15 mouse cellular contexts compared by ENCODE assay signal in genomic region chr14:33317946-33318345, GRCm38 (mm10).
A peak's percentile ranks its signal among the peaks of the same experiment; 100 is the strongest.
DNase-seq lines count a peak whose midpoint lies in the region; ATAC-seq lines count a peak whose summit lies in the region.
"Had no signal": no experiment of that assay in that cellular context is flagged by ENCODE, and none has a peak within 500 bp of the region (broad histone marks: within the 10 kb centered on the region; RNA-seq: fewer than 3 reads in every experiment).

No protein-coding gene starts in this region.

- peaks cover 15% of the 10 kb centered on the region for H3K4me1 ChIP-seq in embryonic facial prominence, embryonic 14.5 days (ENCODE audit: control insufficient read depth, insufficient read depth, low read length)
- H3K4me1 ChIP-seq in embryonic facial prominence, embryonic 10.5 days, result peaks cover 32% of the 10 kb centered on the region
- peaks cover 13% of the 10 kb centered on the region for H3K4me1 ChIP-seq in hindbrain, embryonic 16.5 days (ENCODE audit: control insufficient read depth, insufficient read depth, low read depth, low read length)
- H3K4me1 ChIP-seq in hindbrain, embryonic 11.5 days (replicated peaks; ENCODE audit: control insufficient read depth, insufficient read depth, low read length), result 0 out of 2 replicates have a peak, but pooled peaks cover 2% of the 10 kb centered on the region
- peaks cover 42% of the 10 kb centered on the region for H3K4me1 ChIP-seq in limb, embryonic 15.5 days
- peaks cover 35% of the 10 kb centered on the region for H3K4me1 ChIP-seq in limb, embryonic 10.5 days

- H3K9me3 ChIP-seq in embryonic facial prominence, embryonic 14.5 days (ENCODE audit: control insufficient read depth, low read length), result no peaks in the 10 kb centered on the region
- no peaks in the 10 kb centered on the region for H3K9me3 ChIP-seq in embryonic facial prominence, embryonic 10.5 days
- no peaks in the 10 kb centered on the region for H3K9me3 ChIP-seq in hindbrain, embryonic 16.5 days (ENCODE audit: control insufficient read depth, low read length)
- no peaks in the 10 kb centered on the region for H3K9me3 ChIP-seq in hindbrain, embryonic 11.5 days (ENCODE audit: control insufficient read depth, low read length)
- no peaks in the 10 kb centered on the region for H3K9me3 ChIP-seq in limb, embryonic 15.5 days
- H3K9me3 ChIP-seq in limb, embryonic 10.5 days (replicated peaks), result no peaks in the 10 kb centered on the region
- H3K9me3 ChIP-seq: neural tube, embryonic 12.5 days had no signal

- no peaks in the 10 kb centered on the region for H3K36me3 ChIP-seq in embryonic facial prominence, embryonic 14.5 days (ENCODE audit: control insufficient read depth, insufficient read depth, low read length)
- no peaks in the 10 kb centered on the region for H3K36me3 ChIP-seq in embryonic facial prominence, embryonic 10.5 days (replicated peaks)
- H3K36me3 ChIP-seq in hindbrain, embryonic 16.5 days (ENCODE audit: control insufficient read depth, insufficient read depth, low read length), result no peaks in the 10 kb centered on the region
- no peaks in the 10 kb centered on the region for H3K36me3 ChIP-seq in hindbrain, embryonic 11.5 days (ENCODE audit: control insufficient read depth, insufficient read depth, low read length)
- no peaks in the 10 kb centered on the region for H3K36me3 ChIP-seq in limb, embryonic 15.5 days
- H3K36me3 ChIP-seq in limb, embryonic 10.5 days, result no peaks in the 10 kb centered on the region
- H3K36me3 ChIP-seq: G1E; neural tube, embryonic 12.5 days had no signal

- ATAC-seq in embryonic facial prominence, embryonic 14.5 days (ENCODE audit: low read depth), result no peak
- ATAC-seq in hindbrain, embryonic 16.5 days, result no peak
- ATAC-seq in hindbrain, embryonic 11.5 days (ENCODE audit: low FRiP score), result no peak
- ATAC-seq in limb, embryonic 15.5 days (ENCODE audit: insufficient number of reproducible peaks, low FRiP score, low TSS enrichment, low read depth), result no peak
- no peak for ATAC-seq in frontal cortex, adult (ENCODE audit: low TSS enrichment)
- ATAC-seq: CD4-positive, CD25-positive, alpha-beta regulatory T cell, adult 4 months had no signal

- H3K27ac ChIP-seq in embryonic facial prominence, embryonic 14.5 days (replicated peaks; ENCODE audit: low read depth, low read length), result peak overlapping the region; percentile 28; the same call in 1 of the 2 replicates
- no peak overlapping the region for H3K27ac ChIP-seq in embryonic facial prominence, embryonic 10.5 days (replicated peaks)
- peak overlapping the region; percentile 57; the same call in 1 of the 2 replicates for H3K27ac ChIP-seq in hindbrain, embryonic 16.5 days (ENCODE audit: low read depth, low read length)
- H3K27ac ChIP-seq in hindbrain, embryonic 11.5 days (ENCODE audit: low read depth, low read length), result no peak overlapping the region
- H3K27ac ChIP-seq in limb, embryonic 15.5 days, result peak overlapping the region; percentile 59; the same call in 1 of the 2 replicates
- no peak overlapping the region for H3K27ac ChIP-seq in limb, embryonic 10.5 days
- H3K27ac ChIP-seq: neural tube, embryonic 12.5 days had no signal

- H3K9ac ChIP-seq in embryonic facial prominence, embryonic 14.5 days (ENCODE audit: low read depth, low read length), result no peak overlapping the region
- no peak overlapping the region for H3K9ac ChIP-seq in hindbrain, embryonic 16.5 days (ENCODE audit: low read depth, low read length)
- no peak overlapping the region for H3K9ac ChIP-seq in hindbrain, embryonic 11.5 days (ENCODE audit: low read depth, low read length)
- no peak overlapping the region for H3K9ac ChIP-seq in limb, embryonic 15.5 days
- H3K9ac ChIP-seq: neural tube, embryonic 12.5 days had no signal

- no peak overlapping the region for H3K4me2 ChIP-seq in embryonic facial prominence, embryonic 14.5 days (ENCODE audit: low read depth, low read length)
- H3K4me2 ChIP-seq in hindbrain, embryonic 16.5 days (ENCODE audit: low read length), result no peak overlapping the region
- no peak overlapping the region for H3K4me2 ChIP-seq in hindbrain, embryonic 11.5 days (replicated peaks; ENCODE audit: low read depth, low read length)
- no peak overlapping the region for H3K4me2 ChIP-seq in limb, embryonic 15.5 days
- H3K4me2 ChIP-seq: neural tube, embryonic 12.5 days had no signal

- WGBS in embryonic facial prominence, embryonic 14.5 days, result 36% methylated on average over 6 of the region's 6 CpGs
- 42% methylated on average over 6 of the region's 6 CpGs for WGBS in embryonic facial prominence, embryonic 10.5 days
- 43% methylated on average over 6 of the region's 6 CpGs for WGBS in hindbrain, embryonic 16.5 days
- 49% methylated on average over 6 of the region's 6 CpGs for WGBS in hindbrain, embryonic 11.5 days
- WGBS in limb, embryonic 15.5 days, result 38% methylated on average over 6 of the region's 6 CpGs
- WGBS in limb, embryonic 10.5 days, result 57% methylated on average over 6 of the region's 6 CpGs

- no peak overlapping the region for H3K4me3 ChIP-seq in embryonic facial prominence, embryonic 14.5 days (ENCODE audit: low read depth, low read length)
- H3K4me3 ChIP-seq in embryonic facial prominence, embryonic 10.5 days, result no peak overlapping the region
- no peak overlapping the region for H3K4me3 ChIP-seq in hindbrain, embryonic 16.5 days (ENCODE audit: low read length)
- H3K4me3 ChIP-seq in hindbrain, embryonic 11.5 days (ENCODE audit: low read depth, low read length), result no peak overlapping the region
- no peak overlapping the region for H3K4me3 ChIP-seq in limb, embryonic 15.5 days
- H3K4me3 ChIP-seq in limb, embryonic 10.5 days, result no peak overlapping the region
- H3K4me3 ChIP-seq: neural tube, embryonic 12.5 days had no signal

- DNase-seq in embryonic facial prominence, embryonic 14.5 days (ENCODE audit: low spot score), result peak; percentile 73
- no peak for DNase-seq in embryonic facial prominence, embryonic 10.5 days (ENCODE audit: low spot score)
- DNase-seq in hindbrain, embryonic 11.5 days (ENCODE audit: low spot score), result no peak
- no peak for DNase-seq in limb, embryonic 10.5 days (ENCODE audit: low spot score)
- peak; percentile 86 for DNase-seq in Muller cell, postnatal 12 days (ENCODE audit: inconsistent ontology term)
- DNase-seq: gastrocnemius, postnatal 10 days; kidney, postnatal 14 days; right cerebral cortex, postnatal 14 days; thymus, postnatal 25 days had no signal

- peaks cover 24% of the 10 kb centered on the region; the same call in 1 of the 2 replicates for H3K27me3 ChIP-seq in embryonic facial prominence, embryonic 14.5 days (replicated peaks; ENCODE audit: control insufficient read depth, insufficient read depth, low read length)
- peaks cover 84% of the 10 kb centered on the region for H3K27me3 ChIP-seq in embryonic facial prominence, embryonic 10.5 days (replicated peaks; ENCODE audit: low read depth, poor library complexity, severe bottlenecking)
- H3K27me3 ChIP-seq in hindbrain, embryonic 16.5 days (replicated peaks; ENCODE audit: control insufficient read depth, insufficient read depth, low read length), result peaks cover 9% of the 10 kb centered on the region
- peaks cover 29% of the 10 kb centered on the region for H3K27me3 ChIP-seq in hindbrain, embryonic 11.5 days (ENCODE audit: control insufficient read depth, insufficient read depth, low read length)
- peaks cover 27% of the 10 kb centered on the region; the same call in 1 of the 2 replicates for H3K27me3 ChIP-seq in limb, embryonic 15.5 days
- peaks cover 77% of the 10 kb centered on the region for H3K27me3 ChIP-seq in limb, embryonic 10.5 days (ENCODE audit: low read depth, poor library complexity, severe bottlenecking)

Comparison
In these comparisons a context has a peak if more than half of its experiments do, and no peak if none do; other contexts are left out.
1. DNase-seq: peak in embryonic facial prominence, embryonic 14.5 days (single experiment) and Muller cell, postnatal 12 days (single experiment); none in embryonic facial prominence, embryonic 10.5 days (single experiment), hindbrain, embryonic 11.5 days (single experiment) and limb, embryonic 10.5 days (single experiment).
2. H3K27ac ChIP-seq: peak in embryonic facial prominence, embryonic 14.5 days (single experiment), hindbrain, embryonic 16.5 days (single experiment) and limb, embryonic 15.5 days (single experiment); none in embryonic facial prominence, embryonic 10.5 days (single experiment), hindbrain, embryonic 11.5 days (single experiment) and limb, embryonic 10.5 days (single experiment).